Mouse (Mus musculus) lung, embryonic 14.5 days (tissue): ENCODE results near the gene Ankrd54. TPM values are rescaled to one million over a fixed set of nuclear protein-coding genes. Genes with fewer than 3 reads are reported as not detected.

Experiments used
- ATAC-seq: fragments of 200-750 bp; cut with Nextera tagmentation; 2 replicates; pipeline ENCODE4 v1.8.0; 2017; ENCODE audit warnings: mild to moderate bottlenecking, moderate TSS enrichment, moderate library complexity; ENCODE audit not compliant: insufficient read depth
- DNase-seq: peaks from one replicate; pipeline ENCODE4 v3.0.0-alpha.2; 2015
- H3K27ac ChIP-seq: fragments of 300-500 bp; sonication (generic); 2 replicates; pipeline ENCODE4 v1.5.1; 2014; ENCODE audit warnings: low read depth, mild to moderate bottlenecking, moderate library complexity
- H3K27me3 ChIP-seq: fragments of 300-500 bp; sonication (generic); 2 replicates; pipeline ENCODE4 v1.6.1; 2014; ENCODE audit warnings: low read length, control low read depth; ENCODE audit not compliant: insufficient read depth
- H3K36me3 ChIP-seq: fragments of 300-500 bp; sonication (generic); 2 replicates; pipeline ENCODE4 v1.6.1; 2014; ENCODE audit warnings: control low read depth; ENCODE audit not compliant: insufficient read depth
- H3K4me1 ChIP-seq: fragments of 300-500 bp; sonication (generic); 2 replicates; pipeline ENCODE4 v1.6.1; 2014; ENCODE audit warnings: antibody characterized with exemption, control low read depth; ENCODE audit not compliant: insufficient read depth
- H3K4me2 ChIP-seq: fragments of 300-500 bp; sonication (generic); 2 replicates; pipeline ENCODE4 v1.6.1; 2014; ENCODE audit warnings: mild to moderate bottlenecking
- H3K4me3 ChIP-seq: fragments of 300-500 bp; sonication (generic); 2 replicates; pipeline ENCODE4 v1.5.1; 2014; ENCODE audit warnings: low read depth, low read length
- H3K9ac ChIP-seq: fragments of 300-500 bp; sonication (generic); 2 replicates; pipeline ENCODE4 v1.6.1; 2014
- H3K9me3 ChIP-seq: fragments of 300-500 bp; sonication (generic); 2 replicates; pipeline ENCODE4 v1.6.1; 2016; ENCODE audit warnings: low read depth, low read length, control low read depth
- CTCF ChIP-seq: IDR thresholded peaks from 2 replicates; pipeline ENCODE4 v1.5.1; 2016; ENCODE audit warnings: antibody characterized with exemption, low read depth
- WGBS: fragments of 180-500 bp; shearing (Covaris S2); extraction: QIAGEN DNeasy Blood & Tissue Kit; methylation state at CpG from one replicate; pipeline ENCODE4 v1.1.7; 2014; 5-methylcytosine and 5-hydroxymethylcytosine counted together
- polyA plus RNA-seq: library from polyadenylated mRNA; unstranded; fragments of >200 nt; fragmentation: Nextera tagmentation; extraction: Ambion mirVana; gene quantifications from 2 replicates; pipeline ENCODE4 v1.2.1, GENCODE M21; 2014

Gene Ankrd54
- polyA plus RNA-seq, 1 experiment from 2014 or later: 55.4 TPM

- peak; percentile 33 for DNase-seq
- WGBS: 15% methylated on average over 7 of the region's 7 CpGs
- H3K9ac ChIP-seq: peak overlapping the region; percentile 87
Measured at GRCm38 (mm10) chr15:79107966-79108365, 45.3 kb upstream of the Ankrd54 start.

GRCm38 (mm10) chr15:79105804-79106203 lies 43.1 kb upstream of the Ankrd54 start:
- H3K4me3 ChIP-seq: no peak overlapping the region
- no peak overlapping the region for H3K27ac ChIP-seq
- ATAC-seq: no peak
- no peak for TF ChIP-seq CTCF
- no peaks in the 10 kb centered on the region for H3K9me3 ChIP-seq
- H3K4me2 ChIP-seq: no peak overlapping the region
- no peak for DNase-seq
- no peaks in the 10 kb centered on the region for H3K27me3 ChIP-seq
- H3K9ac ChIP-seq: no peak overlapping the region
- H3K4me1 ChIP-seq: peaks cover 12% of the 10 kb centered on the region
- 53% methylated on average over 2 of the region's 2 CpGs for WGBS
- no peaks in the 10 kb centered on the region for H3K36me3 ChIP-seq

More at GRCm38 (mm10) chr15:79107966-79108365, 45.3 kb upstream of the Ankrd54 start:
- H3K36me3 ChIP-seq: no peaks in the 10 kb centered on the region
- TF ChIP-seq CTCF: no peak
- peak overlapping the region; percentile 98 for H3K4me2 ChIP-seq
- peaks cover 15% of the 10 kb centered on the region for H3K4me1 ChIP-seq
- H3K4me3 ChIP-seq: peak overlapping the region; percentile 90; the same call in 1 of the 2 replicates
- H3K27ac ChIP-seq: peak overlapping the region; percentile 83
- H3K27me3 ChIP-seq: no peaks in the 10 kb centered on the region
- H3K9me3 ChIP-seq: no peaks in the 10 kb centered on the region
- ATAC-seq: no peak

GRCm38 (mm10) chr15:79103264-79103663 lies 40.6 kb upstream of the Ankrd54 start:
- Histone ChIP-seq H3K27me3 (no peaks in the 10 kb centered on the region), H3K9ac (no peak overlapping the region), H3K4me1 (peaks cover 17% of the 10 kb centered on the region), H3K9me3 (no peaks in the 10 kb centered on the region), H3K27ac (no peak overlapping the region), H3K4me2 (no peak overlapping the region), H3K4me3 (no peak overlapping the region), H3K36me3 (no peaks in the 10 kb centered on the region)
- ATAC-seq: no peak
- no peak for DNase-seq
- no peak for TF ChIP-seq CTCF
- WGBS: 70% methylated on average over 10 of the region's 10 CpGs

- DNase-seq (no peak), ATAC-seq (no peak)
- H3K4me1 ChIP-seq: peaks cover 28% of the 10 kb centered on the region
- H3K36me3 ChIP-seq: no peaks in the 10 kb centered on the region; the same call in 1 of the 2 replicates
- no peaks in the 10 kb centered on the region for H3K27me3 ChIP-seq
- no peak overlapping the region for H3K4me2 ChIP-seq
- H3K9ac ChIP-seq: no peak overlapping the region
- no peak overlapping the region for H3K4me3 ChIP-seq
- no peak for TF ChIP-seq CTCF
- no peaks in the 10 kb centered on the region for H3K9me3 ChIP-seq
- no peak overlapping the region for H3K27ac ChIP-seq
Measured at GRCm38 (mm10) chr15:79101531-79101930, 38.8 kb upstream of the Ankrd54 start.

GRCm38 (mm10) chr15:79100391-79100790 lies 37.7 kb upstream of the Ankrd54 start:
- H3K27me3 ChIP-seq: no peaks in the 10 kb centered on the region
- WGBS: 75% methylated on average over 4 of the region's 4 CpGs
- no peak for ATAC-seq

GRCm38 (mm10) chr15:79099456-79099855 lies 36.8 kb upstream of the Ankrd54 start:
- no peak overlapping the region for H3K4me3 ChIP-seq
- DNase-seq: peak; percentile 61
- peak; percentile 36; the same call in 1 of the 2 replicates for ATAC-seq
- peaks cover 18% of the 10 kb centered on the region for H3K36me3 ChIP-seq
- peak overlapping the region; percentile 81 for H3K27ac ChIP-seq
- no peaks in the 10 kb centered on the region for H3K9me3 ChIP-seq
- H3K4me2 ChIP-seq: peak overlapping the region; percentile 27; the same call in 1 of the 2 replicates
- WGBS: 21% methylated on average over 4 of the region's 4 CpGs
- H3K4me1 ChIP-seq: peaks cover 28% of the 10 kb centered on the region
- TF ChIP-seq CTCF: no peak
- no peaks in the 10 kb centered on the region for H3K27me3 ChIP-seq
- H3K9ac ChIP-seq: no peak overlapping the region

More at GRCm38 (mm10) chr15:79100391-79100790, 37.7 kb upstream of the Ankrd54 start:
- no peak overlapping the region for H3K9ac ChIP-seq
- no peaks in the 10 kb centered on the region for H3K9me3 ChIP-seq
- no peak for DNase-seq
- H3K36me3 ChIP-seq: peaks cover 9% of the 10 kb centered on the region
- H3K4me1 ChIP-seq: peaks cover 28% of the 10 kb centered on the region
- no peak overlapping the region for H3K4me2 ChIP-seq
- no peak overlapping the region for H3K4me3 ChIP-seq
- TF ChIP-seq CTCF: no peak
- no peak overlapping the region for H3K27ac ChIP-seq

GRCm38 (mm10) chr15:79098868-79099267 lies 36.2 kb upstream of the Ankrd54 start:
- H3K27ac ChIP-seq: peak overlapping the region; percentile 81
- H3K9ac ChIP-seq: no peak overlapping the region
- peak overlapping the region; percentile 27; the same call in 1 of the 2 replicates for H3K4me2 ChIP-seq
- H3K36me3 ChIP-seq: peaks cover 24% of the 10 kb centered on the region
- DNase-seq (peak; percentile 65), ATAC-seq (peak; percentile 40)
- H3K4me1 ChIP-seq: peaks cover 28% of the 10 kb centered on the region
- no peak for TF ChIP-seq CTCF
- 32% methylated on average over 7 of the region's 7 CpGs for WGBS
- H3K9me3 ChIP-seq: no peaks in the 10 kb centered on the region
- H3K4me3 ChIP-seq: no peak overlapping the region
- H3K27me3 ChIP-seq: no peaks in the 10 kb centered on the region
